Comparison of ENCODE assay signal across 20 mouse cellular contexts in genomic region chr5:71972831-71973230, GRCm38 (mm10).
DNase-seq lines count a peak whose midpoint lies in the region; ATAC-seq lines count a peak whose summit lies in the region.
"Had no signal": no experiment of that assay in that cellular context is flagged by ENCODE, and none has a peak within 500 bp of the region (broad histone marks: within the 10 kb centered on the region; RNA-seq: fewer than 3 reads in every experiment).

No protein-coding gene starts in this region.

- peak; percentile 41 to 59 for DNase-seq in frontal cortex, postnatal 36 days (ENCODE audit: low spot score in 2 of 2)
- DNase-seq in frontal cortex, postnatal 10 days (ENCODE audit: low spot score in 2 of 2): no peak
- peak; percentile 62 for DNase-seq in midbrain, embryonic 14.5 days
- no peak for DNase-seq in midbrain, embryonic 10.5 days (ENCODE audit: low spot score)
- DNase-seq in left cerebral cortex, postnatal 36 days (ENCODE audit: low spot score in 2 of 2): peak; percentile 52 to 54
- DNase-seq in right cerebral cortex, postnatal 25 days: peak; percentile 58
- no peak for DNase-seq in heart, adult 18-20 months
- DNase-seq in B cell, adult 2 months: no peak
- DNase-seq: adrenal gland, postnatal 36 days; cerebellum, adult 8-10 months; heart, postnatal 36 days; kidney, adult 18-20 months; kidney, postnatal 10 days; liver, embryonic 13.5 days; lung, postnatal 4 days; thymus, postnatal 14 days had no signal

- no peaks in the 10 kb centered on the region for H3K9me3 ChIP-seq in midbrain, embryonic 14.5 days (ENCODE audit: control insufficient read depth, low read length)
- no peaks in the 10 kb centered on the region for H3K9me3 ChIP-seq in midbrain, embryonic 10.5 days (replicated peaks)
- H3K9me3 ChIP-seq: forebrain, embryonic 13.5 days; heart, embryonic 13.5 days; limb, embryonic 12.5 days; liver, embryonic 13.5 days; lung, embryonic 15.5 days had no signal

- H3K9ac ChIP-seq in midbrain, embryonic 14.5 days (replicated peaks; ENCODE audit: low read length): no peak overlapping the region
- H3K9ac ChIP-seq: forebrain, embryonic 13.5 days; heart, embryonic 13.5 days; limb, embryonic 12.5 days; liver, embryonic 13.5 days; lung, embryonic 15.5 days had no signal

- H3K36me3 ChIP-seq in midbrain, embryonic 14.5 days (ENCODE audit: control insufficient read depth, insufficient read depth, low read length): no peaks in the 10 kb centered on the region
- no peaks in the 10 kb centered on the region for H3K36me3 ChIP-seq in midbrain, embryonic 10.5 days
- H3K36me3 ChIP-seq: heart, embryonic 13.5 days; limb, embryonic 12.5 days; liver, embryonic 13.5 days; lung, embryonic 15.5 days had no signal

- H3K4me3 ChIP-seq in midbrain, embryonic 14.5 days (replicated peaks; ENCODE audit: low read depth, low read length): no peak overlapping the region
- H3K4me3 ChIP-seq in midbrain, embryonic 10.5 days: no peak overlapping the region
- H3K4me3 ChIP-seq: forebrain, embryonic 13.5 days; heart, embryonic 13.5 days; limb, embryonic 12.5 days; liver, embryonic 13.5 days; lung, embryonic 15.5 days had no signal

- ATAC-seq in midbrain, embryonic 14.5 days (ENCODE audit: low FRiP score, low TSS enrichment): no peak
- ATAC-seq: forebrain, embryonic 13.5 days had no signal

- 53% methylated on average over 5 of the region's 5 CpGs for WGBS in midbrain, embryonic 14.5 days
- WGBS in midbrain, embryonic 10.5 days: 84% methylated on average over 5 of the region's 5 CpGs

- no peak overlapping the region for H3K4me2 ChIP-seq in midbrain, embryonic 14.5 days (ENCODE audit: low read length)
- H3K4me2 ChIP-seq: forebrain, embryonic 13.5 days; heart, embryonic 13.5 days; limb, embryonic 12.5 days; liver, embryonic 13.5 days; lung, embryonic 15.5 days had no signal

- H3K27me3 ChIP-seq in midbrain, embryonic 14.5 days (ENCODE audit: control insufficient read depth, insufficient read depth, low read length): no peaks in the 10 kb centered on the region
- no peaks in the 10 kb centered on the region for H3K27me3 ChIP-seq in midbrain, embryonic 10.5 days (ENCODE audit: low read depth, poor library complexity, severe bottlenecking)
- H3K27me3 ChIP-seq: forebrain, embryonic 13.5 days; heart, embryonic 13.5 days; limb, embryonic 12.5 days; liver, embryonic 13.5 days; lung, embryonic 15.5 days had no signal

- peak overlapping the region; percentile 32; the same call in 1 of the 2 replicates for H3K27ac ChIP-seq in midbrain, embryonic 14.5 days (replicated peaks; ENCODE audit: low read depth, low read length)
- no peak overlapping the region for H3K27ac ChIP-seq in midbrain, embryonic 10.5 days (replicated peaks)
- H3K27ac ChIP-seq: forebrain, embryonic 13.5 days; heart, embryonic 13.5 days; limb, embryonic 12.5 days; liver, embryonic 13.5 days; lung, embryonic 15.5 days had no signal

- peaks cover 35% of the 10 kb centered on the region for H3K4me1 ChIP-seq in midbrain, embryonic 14.5 days (ENCODE audit: control insufficient read depth, insufficient read depth, low read length)
- H3K4me1 ChIP-seq in midbrain, embryonic 10.5 days: peaks cover 21% of the 10 kb centered on the region
- H3K4me1 ChIP-seq: heart, embryonic 13.5 days; limb, embryonic 12.5 days; liver, embryonic 13.5 days; lung, embryonic 15.5 days had no signal

- intact Hi-C loops in left cerebral cortex, postnatal 36 days (cut with DNase I): loop anchor here (10.0 kb wide), 1 partner anchor 92 kb away; no protein-coding TSS in a partner anchor

Comparison
In these comparisons a context has a peak if more than half of its experiments do, and no peak if none do; other contexts are left out.
1. DNase-seq: peak in frontal cortex, postnatal 36 days (2 of 2), midbrain, embryonic 14.5 days (single experiment), left cerebral cortex, postnatal 36 days (2 of 2) and right cerebral cortex, postnatal 25 days (single experiment); none in frontal cortex, postnatal 10 days (0 of 2), midbrain, embryonic 10.5 days (single experiment), heart, adult 18-20 months (0 of 2) and B cell, adult 2 months (0 of 2).